Mouse (Mus musculus) lung, embryonic 15.5 days (tissue): ENCODE measurements around the gene Isy1. TPM values are rescaled to one million over a fixed set of nuclear protein-coding genes. Genes with fewer than 3 reads are reported as not detected.
"Not testable (repeated sequence)": the region's sequence is repeated elsewhere in the genome, so short reads cannot be mapped to it uniquely, and the experiment has no call there.

ENCODE experiments used
- ATAC-seq: fragments of 200-750 bp; cut with Nextera tagmentation; 2 replicates; pipeline ENCODE4 v1.8.0; 2017; ENCODE audit warnings: moderate number of reproducible peaks, borderline replicate concordance; ENCODE audit not compliant: low FRiP score, low TSS enrichment; ENCODE audit errors: extremely low read depth
- H3K27ac ChIP-seq: fragments of 300-500 bp; sonication (generic); 2 replicates; pipeline ENCODE4 v1.5.1; 2015; ENCODE audit warnings: moderate library complexity, mild to moderate bottlenecking, inconsistent platforms
- H3K27me3 ChIP-seq: fragments of 300-500 bp; sonication (generic); 2 replicates; pipeline ENCODE4 v1.6.1; 2015; ENCODE audit warnings: inconsistent platforms
- H3K36me3 ChIP-seq: fragments of 300-500 bp; sonication (generic); 2 replicates; pipeline ENCODE4 v1.6.1; 2015; ENCODE audit warnings: inconsistent platforms
- H3K4me1 ChIP-seq: fragments of 300-500 bp; sonication (generic); 2 replicates; pipeline ENCODE4 v1.6.1; 2015; ENCODE audit warnings: inconsistent platforms
- H3K4me2 ChIP-seq: fragments of 300-500 bp; sonication (generic); 2 replicates; pipeline ENCODE4 v1.6.1; 2015; ENCODE audit warnings: inconsistent platforms, mild to moderate bottlenecking, moderate library complexity
- H3K4me3 ChIP-seq: fragments of 300-500 bp; sonication (generic); 2 replicates; pipeline ENCODE4 v1.5.1; 2015; ENCODE audit warnings: mild to moderate bottlenecking, inconsistent platforms
- H3K9ac ChIP-seq: fragments of 300-500 bp; sonication (generic); 2 replicates; pipeline ENCODE4 v1.6.1; 2015; ENCODE audit warnings: inconsistent platforms
- H3K9me3 ChIP-seq: fragments of 300-500 bp; sonication (generic); 2 replicates; pipeline ENCODE4 v1.6.1; 2016; ENCODE audit warnings: inconsistent platforms
- WGBS: fragments of 180-500 bp; shearing (Covaris S2); methylation state at CpG from one replicate; pipeline ENCODE4 v1.1.7; 2015; 5-methylcytosine and 5-hydroxymethylcytosine counted together
- polyA plus RNA-seq: library from polyadenylated mRNA; unstranded; fragments of >200 nt; fragmentation: Nextera tagmentation; extraction: Ambion mirVana; gene quantifications from 2 replicates; pipeline ENCODE4 v1.2.1, GENCODE M21; 2015

Gene Isy1
- polyA plus RNA-seq, 1 experiment from 2014 or later = 45.9 TPM

- not testable (repeated sequence) for H3K9me3 ChIP-seq, H3K4me2 ChIP-seq, H3K4me3 ChIP-seq, H3K27me3 ChIP-seq, H3K4me1 ChIP-seq, ATAC-seq, H3K9ac ChIP-seq, H3K36me3 ChIP-seq, H3K27ac ChIP-seq
- 90% methylated on average over 2 of the region's 2 CpGs for WGBS
Measured at GRCm38 (mm10) chr6:87764296-87764695, 74.3 kb downstream of the Isy1 start.

Other genes with a start within 250 kb of the Isy1 start
- 2.5 and 2.6 TPM in 2 replicates for gene Prokr1, start 248.1 kb downstream of the Isy1 start, polyA plus RNA-seq
- 13.8 and 14.6 TPM in 2 replicates for gene Aplf, start 166.6 kb downstream of the Isy1 start, polyA plus RNA-seq
- 5.4 and 6.0 TPM in 2 replicates for gene Efcc1, start 107.9 kb downstream of the Isy1 start, polyA plus RNA-seq
- gene Gp9, start 60.7 kb downstream of the Isy1 start, polyA plus RNA-seq = 3.9 and 4.7 TPM in 2 replicates
- 12.6 and 12.9 TPM in 2 replicates for gene Rab43, start 26.6 kb downstream of the Isy1 start, polyA plus RNA-seq
- gene Gm45140, start 3.0 kb downstream of the Isy1 start, polyA plus RNA-seq = 2.1 and 2.6 TPM in 2 replicates
- 1,108 and 1,113 TPM in 2 replicates for gene Cnbp, start 12.3 kb upstream of the Isy1 start, polyA plus RNA-seq
- 171 and 172 TPM in 2 replicates for gene Copg1, start 49.0 kb upstream of the Isy1 start, polyA plus RNA-seq
- gene Hmces, start 75.1 kb upstream of the Isy1 start, polyA plus RNA-seq = 55.2 and 57.7 TPM in 2 replicates
- 44.4 and 46.6 TPM in 2 replicates for gene H1fx, start 142.8 kb upstream of the Isy1 start, polyA plus RNA-seq
- 197 and 206 TPM in 2 replicates for gene Rab7, start 206.5 kb upstream of the Isy1 start, polyA plus RNA-seq
- 436 and 444 TPM in 2 replicates for gene Rpn1, start 245.7 kb upstream of the Isy1 start, polyA plus RNA-seq